Mouse (Mus musculus) liver, embryonic 16.5 days (tissue): Measurements from ENCODE around the gene Prdm10. TPM values are rescaled to one million over a fixed set of nuclear protein-coding genes. Genes with fewer than 3 reads are reported as not detected.

Experiments used
- ATAC-seq: fragments of 200-750 bp; cut with Nextera tagmentation; 2 replicates; pipeline ENCODE4 v1.8.0; 2017; ENCODE audit warnings: low read depth, mild to moderate bottlenecking, moderate number of reproducible peaks, moderate library complexity
- H3K27ac ChIP-seq: fragments of 300-500 bp; sonication (generic); 2 replicates; pipeline ENCODE4 v1.5.1; 2014; ENCODE audit warnings: mild to moderate bottlenecking, low read length
- H3K27me3 ChIP-seq: fragments of 300-500 bp; sonication (generic); 2 replicates; pipeline ENCODE4 v1.6.1; 2014; ENCODE audit warnings: low read depth, low read length, mixed read lengths; ENCODE audit not compliant: control insufficient read depth, insufficient read depth
- H3K36me3 ChIP-seq: fragments of 300-500 bp; sonication (generic); 2 replicates; pipeline ENCODE4 v1.6.1; 2014; ENCODE audit warnings: mild to moderate bottlenecking; ENCODE audit not compliant: control insufficient read depth, insufficient read depth
- H3K4me1 ChIP-seq: fragments of 300-500 bp; sonication (generic); 2 replicates; pipeline ENCODE4 v1.6.1; 2014; ENCODE audit warnings: low read depth, low read length, mixed read lengths; ENCODE audit not compliant: control insufficient read depth
- H3K4me2 ChIP-seq: fragments of 300-500 bp; sonication (generic); 2 replicates; pipeline ENCODE4 v1.6.1; 2014; ENCODE audit warnings: low read depth, low read length, mixed read lengths
- H3K4me3 ChIP-seq: fragments of 300-500 bp; sonication (generic); 2 replicates; pipeline ENCODE4 v1.5.1; 2014; ENCODE audit warnings: low read depth, mild to moderate bottlenecking, low read length
- H3K9ac ChIP-seq: fragments of 300-500 bp; sonication (generic); 2 replicates; pipeline ENCODE4 v1.6.1; 2014; ENCODE audit warnings: low read depth, low read length
- H3K9me3 ChIP-seq: fragments of 300-500 bp; sonication (generic); replicated peaks from 2 replicates; pipeline ENCODE4 v1.6.1; 2016; ENCODE audit warnings: low read length; ENCODE audit not compliant: control insufficient read depth
- WGBS: fragments of 180-500 bp; shearing (Covaris S2); extraction: QIAGEN DNeasy Blood & Tissue Kit; methylation state at CpG from one replicate; pipeline ENCODE4 v1.1.7; 2014; ENCODE audit not compliant: insufficient replicate concordance; 5-methylcytosine and 5-hydroxymethylcytosine counted together
- polyA plus RNA-seq: library from polyadenylated mRNA; unstranded; fragments of >200 nt; fragmentation: Nextera tagmentation; extraction: Ambion mirVana; gene quantifications from 2 replicates; pipeline ENCODE4 v1.2.1, GENCODE M21; 2015

Prdm10 gene
- polyA plus RNA-seq = 2.9 and 3.1 TPM in 2 replicates

GRCm38 (mm10) chr9:31280366-31281010 lies at the start of gene Prdm10:
TSS of gene Prdm10 (plus strand) at chr9:31280538.
- under 1% methylated on average over 45 of the region's 45 CpGs for WGBS
- H3K27ac ChIP-seq = peak within 1 kb of the TSS; percentile 95
- H3K4me3 ChIP-seq = peak within 1 kb of the TSS; percentile 88
- H3K36me3 ChIP-seq = no peaks in the 10 kb centered on the region
- no peaks in the 10 kb centered on the region for H3K9me3 ChIP-seq
- H3K4me2 ChIP-seq = peak within 1 kb of the TSS; percentile 80
- no peaks in the 10 kb centered on the region for H3K27me3 ChIP-seq
- peak within 1 kb of the TSS; percentile 94 for H3K9ac ChIP-seq
- peaks cover 46% of the 10 kb centered on the region for H3K4me1 ChIP-seq
- peak; percentile 87 for ATAC-seq

GRCm38 (mm10) chr9:31235030-31235429 lies 45.3 kb upstream of the Prdm10 start:
- no peaks in the 10 kb centered on the region for H3K4me1 ChIP-seq
- no peak for ATAC-seq
- H3K9me3 ChIP-seq = no peaks in the 10 kb centered on the region
- H3K4me3 ChIP-seq = no peak overlapping the region
- WGBS = 50% methylated on average over 4 of the region's 4 CpGs
- H3K27me3 ChIP-seq = no peaks in the 10 kb centered on the region
- no peak overlapping the region for H3K9ac ChIP-seq
- no peaks in the 10 kb centered on the region for H3K36me3 ChIP-seq
- H3K27ac ChIP-seq = no peak overlapping the region
- no peak overlapping the region for H3K4me2 ChIP-seq

- no peak overlapping the region for H3K4me2 ChIP-seq
- H3K27me3 ChIP-seq = no peaks in the 10 kb centered on the region
- WGBS = 73% methylated on average over 9 of the region's 9 CpGs
- no peak overlapping the region for H3K27ac ChIP-seq
- no peak overlapping the region for H3K4me3 ChIP-seq
- no peak overlapping the region for H3K9ac ChIP-seq
- no peaks in the 10 kb centered on the region for H3K9me3 ChIP-seq
- H3K4me1 ChIP-seq = no peaks in the 10 kb centered on the region
- no peak for ATAC-seq
- no peaks in the 10 kb centered on the region for H3K36me3 ChIP-seq
Observed at GRCm38 (mm10) chr9:31235489-31235888, 44.8 kb upstream of the Prdm10 start.

- Histone ChIP-seq H3K4me1 (no peaks in the 10 kb centered on the region), H3K27me3 (no peaks in the 10 kb centered on the region), H3K4me3 (no peak overlapping the region), H3K27ac (no peak overlapping the region), H3K9ac (no peak overlapping the region), H3K4me2 (no peak overlapping the region), H3K9me3 (no peaks in the 10 kb centered on the region), H3K36me3 (no peaks in the 10 kb centered on the region)
- WGBS = 63% methylated on average over 5 of the region's 5 CpGs
- no peak for ATAC-seq
Observed at GRCm38 (mm10) chr9:31236079-31236478, 44.3 kb upstream of the Prdm10 start.

GRCm38 (mm10) chr9:31238526-31238925 lies 41.8 kb upstream of the Prdm10 start:
- Histone ChIP-seq H3K4me3 (no peak overlapping the region), H3K27ac (no peak overlapping the region), H3K4me2 (no peak overlapping the region), H3K9me3 (no peaks in the 10 kb centered on the region), H3K4me1 (no peaks in the 10 kb centered on the region), H3K9ac (no peak overlapping the region), H3K36me3 (no peaks in the 10 kb centered on the region), H3K27me3 (no peaks in the 10 kb centered on the region)
- ATAC-seq = peak; percentile 30; the same call in 1 of the 2 replicates
- 51% methylated on average over 2 of the region's 2 CpGs for WGBS

- H3K4me3 ChIP-seq = no peak overlapping the region
- no peaks in the 10 kb centered on the region for H3K4me1 ChIP-seq
- H3K9ac ChIP-seq = no peak overlapping the region
- H3K27ac ChIP-seq = no peak overlapping the region
- ATAC-seq = no peak
- H3K27me3 ChIP-seq = no peaks in the 10 kb centered on the region
- no peaks in the 10 kb centered on the region for H3K9me3 ChIP-seq
- H3K36me3 ChIP-seq = no peaks in the 10 kb centered on the region
- 74% methylated on average over 2 of the region's 2 CpGs for WGBS
- H3K4me2 ChIP-seq = no peak overlapping the region
Observed at GRCm38 (mm10) chr9:31239551-31239950, 40.8 kb upstream of the Prdm10 start.

- H3K4me2 ChIP-seq = no peak overlapping the region
- no peaks in the 10 kb centered on the region for H3K4me1 ChIP-seq
- no peaks in the 10 kb centered on the region for H3K9me3 ChIP-seq
Observed at GRCm38 (mm10) chr9:31240522-31241207, 39.7 kb upstream of the Prdm10 start.

GRCm38 (mm10) chr9:31241208-31241699 lies 39.1 kb upstream of the Prdm10 start:
- Histone ChIP-seq H3K9ac (no peak overlapping the region), H3K4me2 (no peak overlapping the region), H3K4me1 (no peaks in the 10 kb centered on the region), H3K9me3 (no peaks in the 10 kb centered on the region), H3K4me3 (no peak overlapping the region), H3K27me3 (no peaks in the 10 kb centered on the region), H3K27ac (no peak overlapping the region), H3K36me3 (no peaks in the 10 kb centered on the region)
- 67% methylated on average over 7 of the region's 7 CpGs for WGBS
- peak; percentile 3; the same call in 1 of the 2 replicates for ATAC-seq

More at GRCm38 (mm10) chr9:31240522-31241207, 39.7 kb upstream of the Prdm10 start:
- no peaks in the 10 kb centered on the region for H3K36me3 ChIP-seq
- H3K27ac ChIP-seq = no peak overlapping the region
- no peaks in the 10 kb centered on the region for H3K27me3 ChIP-seq
- H3K4me3 ChIP-seq = no peak overlapping the region
- no peak overlapping the region for H3K9ac ChIP-seq
- 78% methylated on average over 8 of the region's 8 CpGs for WGBS
- no peak for ATAC-seq
